Mouse (Mus musculus) embryonic fibroblast, embryonic 13.5 days (primary cell): ENCODE data around the gene Tyw3. TPM values are rescaled to one million over a fixed set of nuclear protein-coding genes. Genes with fewer than 3 reads are reported as not detected.

Experiments
- H3K27ac ChIP-seq: 2 replicates; pipeline ENCODE4 v1.5.1; 2012; ENCODE audit warnings: low read length, control low read depth, inconsistent platforms; ENCODE audit not compliant: insufficient read depth
- H3K4me1 ChIP-seq: 2 replicates; pipeline ENCODE4 v1.6.1; 2011; ENCODE audit warnings: low read length; ENCODE audit not compliant: control insufficient read depth, insufficient read depth
- H3K4me3 ChIP-seq: 2 replicates; pipeline ENCODE4 v1.5.1; 2011; ENCODE audit warnings: mild to moderate bottlenecking, control low read depth, low read length; ENCODE audit not compliant: insufficient read depth
- CTCF ChIP-seq: IDR thresholded peaks from 2 replicates; pipeline ENCODE4 v1.5.1; 2011; ENCODE audit warnings: mild to moderate bottlenecking, control low read depth, low read length, moderate library complexity, borderline replicate concordance; ENCODE audit not compliant: insufficient read depth
- POLR2A ChIP-seq: IDR thresholded peaks from 2 replicates; pipeline ENCODE4 v1.6.1; 2011; ENCODE audit warnings: low read depth, mild to moderate bottlenecking, control low read depth, low read length, moderate library complexity
- polyA plus RNA-seq: library from polyadenylated mRNA; stranded (reverse); fragments of >200 nt; gene quantifications from 2 replicates; pipeline ENCODE4 v1.2.4, GENCODE M21; 2011; ENCODE audit warnings: low read depth; ENCODE audit not compliant: missing spikeins, insufficient read length

Tyw3 gene
- polyA plus RNA-seq, 1 experiment, result 2.9 TPM

DNA sequence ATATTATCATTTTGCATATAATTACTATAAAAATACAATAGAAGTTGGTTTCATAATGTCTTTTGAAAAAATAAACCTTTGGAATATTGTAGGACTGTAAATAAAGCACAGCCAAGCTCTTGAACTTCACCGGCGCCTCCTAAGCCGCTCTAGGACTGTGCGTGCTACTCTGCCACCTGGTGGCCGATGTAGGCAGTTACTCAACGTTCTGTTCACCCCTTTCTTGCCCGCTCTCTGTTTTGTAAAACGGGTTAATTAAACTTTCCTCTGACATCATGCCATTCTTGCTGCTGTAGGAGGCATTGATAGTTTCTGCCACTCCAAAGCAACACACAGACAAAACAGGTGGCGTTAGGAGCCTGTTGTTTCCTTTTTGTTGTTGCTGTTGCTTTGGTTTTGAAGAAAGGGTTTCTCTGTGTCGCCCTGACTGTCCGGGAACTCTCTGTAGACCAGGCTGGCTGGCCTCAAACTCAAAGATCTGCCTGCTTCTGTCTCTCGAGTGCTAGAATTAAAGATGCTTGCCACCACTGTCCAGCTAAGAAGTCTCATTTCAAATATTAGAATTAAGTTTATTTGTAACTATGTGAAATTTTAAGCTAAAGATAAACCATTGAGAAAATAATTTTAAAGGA, 24.4 kb downstream of the Tyw3 start:
- H3K27ac ChIP-seq, result no peak overlapping the region
- no peak for TF ChIP-seq POLR2A
- peak; percentile 95 for TF ChIP-seq CTCF

DNA sequence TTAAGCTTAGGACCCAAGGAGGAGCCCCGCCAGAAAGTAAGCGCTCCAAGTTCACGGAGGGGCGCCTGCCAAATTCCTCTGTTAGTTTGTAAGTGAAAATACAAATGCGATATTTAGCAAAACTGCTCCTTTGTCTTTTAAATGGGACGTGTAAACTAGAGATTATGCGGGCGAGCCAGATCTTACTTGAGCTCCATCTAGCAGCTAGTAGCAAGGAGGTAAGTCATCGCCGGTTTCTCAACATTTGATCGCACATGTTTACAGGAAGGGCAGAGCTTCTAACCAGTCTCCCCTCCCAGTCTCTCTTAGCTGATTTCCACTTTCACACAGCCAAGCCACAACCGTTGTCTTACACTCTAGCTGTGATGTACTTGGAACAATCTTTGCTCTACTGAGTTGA, 26.1 kb downstream of the Tyw3 start:
- no peak for TF ChIP-seq POLR2A
- no peak for TF ChIP-seq CTCF
- peaks cover 4% of the 10 kb centered on the region for H3K4me1 ChIP-seq
- H3K4me3 ChIP-seq, result no peak overlapping the region
- no peak overlapping the region for H3K27ac ChIP-seq

More for the DNA sequence above, 24.4 kb downstream of the Tyw3 start:
- peaks cover 4% of the 10 kb centered on the region for H3K4me1 ChIP-seq
- no peak overlapping the region for H3K4me3 ChIP-seq

DNA sequence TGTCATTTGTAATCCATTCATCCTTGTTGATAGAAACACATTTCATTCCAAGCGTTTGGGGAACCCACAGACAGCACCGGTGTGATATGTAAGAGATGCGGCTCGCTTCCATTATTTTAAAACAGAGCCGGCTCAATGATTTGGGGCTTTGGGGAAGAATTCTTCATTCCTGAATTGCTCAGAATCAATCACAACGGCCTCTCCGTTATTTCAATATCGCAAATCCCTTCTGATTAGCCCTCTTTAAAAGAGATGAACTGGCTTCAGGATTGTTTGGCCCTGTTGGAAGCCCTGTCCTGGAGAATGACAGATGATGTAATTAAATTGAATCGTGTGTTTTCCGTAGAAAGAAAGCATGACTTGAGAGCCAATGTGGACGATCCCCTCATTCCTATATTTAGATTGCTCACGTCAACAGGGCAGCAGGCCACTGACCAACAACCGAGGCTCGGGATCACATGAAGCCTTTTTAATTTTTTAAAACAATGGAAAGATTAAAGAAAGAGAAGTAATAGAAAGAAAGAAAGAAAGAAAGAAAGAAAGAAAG, 26.8 kb downstream of the Tyw3 start:
- TF ChIP-seq CTCF (no peak), POLR2A (no peak)
- no peak overlapping the region for H3K27ac ChIP-seq

DNA sequence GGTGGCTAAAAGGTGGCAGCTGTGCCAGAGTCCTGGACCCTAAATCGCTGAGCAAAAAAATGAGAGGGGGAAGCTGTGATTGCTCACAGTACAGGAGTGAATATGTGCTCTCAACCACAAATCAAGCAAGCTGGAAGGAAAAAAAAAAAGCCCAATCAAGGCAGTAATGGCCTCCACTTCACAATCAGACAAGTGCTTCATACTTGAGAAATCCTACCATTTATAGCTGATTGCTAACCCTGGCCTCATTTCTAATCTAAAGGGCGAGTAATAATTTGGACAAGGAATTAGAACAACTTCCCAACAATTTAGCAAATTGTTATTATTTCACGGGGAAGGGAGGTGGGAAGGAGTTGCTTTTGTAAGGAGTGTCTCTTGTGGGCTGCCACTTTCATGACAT, 31.5 kb downstream of the Tyw3 start:
- no peak overlapping the region for H3K4me3 ChIP-seq
- no peak overlapping the region for H3K27ac ChIP-seq
- H3K4me1 ChIP-seq, result peaks cover 4% of the 10 kb centered on the region; the same call in 1 of the 2 replicates
- TF ChIP-seq POLR2A (no peak), CTCF (no peak)

More for the DNA sequence above, 26.8 kb downstream of the Tyw3 start:
- Histone ChIP-seq H3K4me1 (peaks cover 4% of the 10 kb centered on the region), H3K4me3 (no peak overlapping the region; the same call in 1 of the 2 replicates)

DNA sequence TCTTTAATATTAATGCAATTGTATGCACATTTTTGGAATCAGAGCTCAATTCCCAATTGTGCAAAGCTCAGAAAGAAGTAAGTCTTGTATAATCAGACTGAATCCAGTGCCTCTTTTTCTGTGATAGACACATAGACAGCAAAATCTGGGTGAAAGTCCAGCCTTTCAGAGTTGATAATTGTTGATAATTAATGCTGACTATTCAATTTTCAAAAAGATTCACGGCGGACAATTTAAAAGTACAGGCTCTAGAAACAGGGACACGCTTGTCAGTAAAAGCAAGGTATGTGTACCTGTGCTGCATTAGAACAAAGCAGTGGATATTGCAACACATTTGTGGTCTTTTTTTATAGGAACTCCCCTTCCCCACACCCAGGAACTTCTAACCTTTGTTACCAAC, 34.7 kb downstream of the Tyw3 start:
- TF ChIP-seq CTCF (no peak), POLR2A (no peak)
- H3K4me3 ChIP-seq, result no peak overlapping the region
- no peaks in the 10 kb centered on the region for H3K4me1 ChIP-seq
- no peak overlapping the region for H3K27ac ChIP-seq

DNA sequence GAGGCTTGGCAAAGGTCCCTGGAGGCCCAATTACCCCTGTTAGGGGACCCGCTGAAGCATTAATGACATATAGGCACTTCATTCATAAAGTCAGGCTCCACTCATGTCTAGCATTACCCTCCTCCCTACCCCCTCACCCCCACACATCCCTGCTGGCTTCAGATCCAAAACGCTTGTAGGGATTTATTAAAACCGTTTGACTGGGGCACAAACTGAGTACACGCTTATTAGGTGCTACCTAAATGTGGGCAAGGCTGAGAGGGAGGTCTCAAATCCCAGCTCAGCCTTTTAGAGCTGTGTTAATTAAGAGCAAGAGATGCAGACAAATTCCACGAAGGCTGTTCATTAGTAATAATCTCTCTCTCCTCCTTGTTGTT, 45.9 kb downstream of the Tyw3 start:
- Histone ChIP-seq H3K27ac (no peak overlapping the region), H3K4me3 (no peak overlapping the region), H3K4me1 (no peaks in the 10 kb centered on the region; the same call in 1 of the 2 replicates)
- TF ChIP-seq POLR2A (no peak), CTCF (no peak)

GRCm38 (mm10) chr3:154550326-154551034, 46.4 kb downstream of the Tyw3 start:
- H3K27ac ChIP-seq, result no peak overlapping the region
- H3K4me1 ChIP-seq, result no peaks in the 10 kb centered on the region; the same call in 1 of the 2 replicates
- no peak for TF ChIP-seq POLR2A
- no peak for TF ChIP-seq CTCF
- no peak overlapping the region for H3K4me3 ChIP-seq

- no peaks in the 10 kb centered on the region; the same call in 1 of the 2 replicates for H3K4me1 ChIP-seq
- TF ChIP-seq POLR2A (no peak), CTCF (no peak)
- no peak overlapping the region for H3K27ac ChIP-seq
- H3K4me3 ChIP-seq, result no peak overlapping the region
Observed at GRCm38 (mm10) chr3:154548868-154549301, 48.0 kb downstream of the Tyw3 start.

- H3K27ac ChIP-seq, result no peak overlapping the region
- TF ChIP-seq CTCF (no peak), POLR2A (no peak)
- no peak overlapping the region for H3K4me3 ChIP-seq
- no peaks in the 10 kb centered on the region; the same call in 1 of the 2 replicates for H3K4me1 ChIP-seq
Observed at GRCm38 (mm10) chr3:154547549-154548426, 49.1 kb downstream of the Tyw3 start.
